In genomic region chr10:43646326-43646725, GRCm38 (mm10) we compare ENCODE assay signal across 29 mouse cellular contexts.
DNase-seq lines count a peak whose midpoint lies in the region; ATAC-seq and TF ChIP-seq lines count a peak whose summit lies in the region.
"Had no signal": no experiment of that assay in that cellular context is flagged by ENCODE, and none has a peak within 500 bp of the region (broad histone marks: within the 10 kb centered on the region; RNA-seq: fewer than 3 reads in every experiment).

No protein-coding gene starts in this region.

- H3K36me3 ChIP-seq in liver, embryonic 12.5 days, result no peaks in the 10 kb centered on the region
- no peaks in the 10 kb centered on the region for H3K36me3 ChIP-seq in liver, postnatal 0 days (replicated peaks; ENCODE audit: insufficient read depth, low read length)
- H3K36me3 ChIP-seq in hindbrain, embryonic 13.5 days, result no peaks in the 10 kb centered on the region
- H3K36me3 ChIP-seq: heart, embryonic 10.5 days; limb, embryonic 12.5 days; midbrain, embryonic 10.5 days; midbrain, embryonic 15.5 days had no signal

- no peak overlapping the region for H3K4me3 ChIP-seq in liver, embryonic 12.5 days
- no peak overlapping the region for H3K4me3 ChIP-seq in liver, postnatal 0 days (ENCODE audit: low read depth, low read length)
- no peak overlapping the region for H3K4me3 ChIP-seq in hindbrain, embryonic 13.5 days
- H3K4me3 ChIP-seq: forebrain, embryonic 13.5 days; heart, embryonic 10.5 days; limb, embryonic 12.5 days; midbrain, embryonic 10.5 days; midbrain, embryonic 15.5 days had no signal

- WGBS in liver, embryonic 12.5 days (ENCODE audit: insufficient replicate concordance), result 26% methylated on average over 4 of the region's 4 CpGs
- 42% methylated on average over 4 of the region's 4 CpGs for WGBS in liver, postnatal 0 days (ENCODE audit: insufficient replicate concordance)
- WGBS in hindbrain, embryonic 13.5 days, result 55% methylated on average over 4 of the region's 4 CpGs

- no peak for DNase-seq in liver, postnatal 0 days
- DNase-seq in lung, postnatal 14 days, result no peak
- no peak for DNase-seq in left cerebral cortex, adult 8-10 months (ENCODE audit: low spot score in 2 of 2)
- DNase-seq: adrenal gland, postnatal 25 days; cerebellum, adult 11-12 months; cerebellum, postnatal 10 days; gastrocnemius, postnatal 14 days; heart, postnatal 36 days; kidney, adult 11 months; kidney, postnatal 14 days; layer of hippocampus, adult 9-11 months; lung, adult 18-20 months; right cerebral cortex, adult 18-20 months; right cerebral cortex, postnatal 4 days; thymus, adult 2 months; thymus, postnatal 4 days had no signal

- peak; percentile 50; the same call in 1 of the 2 replicates for ATAC-seq in common myeloid progenitor, adult 5-6 weeks (replicated peaks; ENCODE audit: low read depth, poor library complexity, severe bottlenecking)
- ATAC-seq in liver, embryonic 12.5 days, result peak; percentile 82
- peak; percentile 74 for ATAC-seq in liver, postnatal 0 days
- ATAC-seq in CD4-positive, CD25-positive, alpha-beta regulatory T cell, adult 4 months, result no peak
- ATAC-seq in hindbrain, embryonic 13.5 days (ENCODE audit: low FRiP score), result no peak
- ATAC-seq: forebrain, embryonic 13.5 days; lung, postnatal 0 days; midbrain, embryonic 15.5 days had no signal

- peak; percentile 78 for TF ChIP-seq EP300 in liver, postnatal 0 days (IDR thresholded peaks at IDR 0.05; ENCODE audit: low read depth)

- H3K9me3 ChIP-seq in liver, embryonic 12.5 days (replicated peaks), result no peaks in the 10 kb centered on the region
- no peaks in the 10 kb centered on the region for H3K9me3 ChIP-seq in liver, postnatal 0 days (ENCODE audit: low read length)
- H3K9me3 ChIP-seq in hindbrain, embryonic 13.5 days, result no peaks in the 10 kb centered on the region
- H3K9me3 ChIP-seq: forebrain, embryonic 13.5 days; heart, embryonic 10.5 days; limb, embryonic 12.5 days; midbrain, embryonic 10.5 days; midbrain, embryonic 15.5 days had no signal

- no peak for TF ChIP-seq CTCF in liver, postnatal 0 days (IDR thresholded peaks at IDR 0.05; ENCODE audit: low read depth)

- H3K4me1 ChIP-seq in liver, embryonic 12.5 days, result peaks cover 73% of the 10 kb centered on the region
- peaks cover 17% of the 10 kb centered on the region for H3K4me1 ChIP-seq in liver, postnatal 0 days (ENCODE audit: insufficient read depth)
- no peaks in the 10 kb centered on the region for H3K4me1 ChIP-seq in hindbrain, embryonic 13.5 days (replicated peaks)
- H3K4me1 ChIP-seq: midbrain, embryonic 15.5 days had no signal

- H3K27me3 ChIP-seq in liver, embryonic 12.5 days (replicated peaks), result no peaks in the 10 kb centered on the region
- no peaks in the 10 kb centered on the region for H3K27me3 ChIP-seq in liver, postnatal 0 days (ENCODE audit: insufficient read depth, low read length)
- no peaks in the 10 kb centered on the region for H3K27me3 ChIP-seq in hindbrain, embryonic 13.5 days
- H3K27me3 ChIP-seq: CH12.LX; forebrain, embryonic 13.5 days; limb, embryonic 12.5 days; midbrain, embryonic 15.5 days had no signal

- H3K4me2 ChIP-seq in liver, embryonic 12.5 days, result peak overlapping the region; percentile 3; the same call in 1 of the 2 replicates
- no peak overlapping the region for H3K4me2 ChIP-seq in liver, postnatal 0 days (ENCODE audit: low read depth, low read length)
- no peak overlapping the region for H3K4me2 ChIP-seq in hindbrain, embryonic 13.5 days
- H3K4me2 ChIP-seq: forebrain, embryonic 13.5 days; hindbrain, embryonic 14.5 days; limb, embryonic 12.5 days; midbrain, embryonic 15.5 days had no signal

- peak overlapping the region; percentile 78 for H3K27ac ChIP-seq in liver, embryonic 12.5 days
- H3K27ac ChIP-seq in liver, postnatal 0 days (ENCODE audit: low read depth), result peak overlapping the region; percentile 37; the same call in 1 of the 2 replicates
- H3K27ac ChIP-seq in hindbrain, embryonic 13.5 days, result no peak overlapping the region
- H3K27ac ChIP-seq: forebrain, embryonic 13.5 days; heart, embryonic 10.5 days; hindbrain, embryonic 14.5 days; limb, embryonic 12.5 days; macrophage; midbrain, embryonic 10.5 days; midbrain, embryonic 15.5 days had no signal

- H3K9ac ChIP-seq in liver, embryonic 12.5 days, result peak overlapping the region; percentile 19; the same call in 1 of the 2 replicates
- H3K9ac ChIP-seq in liver, postnatal 0 days (replicated peaks), result no peak overlapping the region
- H3K9ac ChIP-seq in hindbrain, embryonic 13.5 days, result no peak overlapping the region
- H3K9ac ChIP-seq: forebrain, embryonic 13.5 days; hindbrain, embryonic 14.5 days; limb, embryonic 12.5 days; midbrain, embryonic 15.5 days had no signal

Comparison
In these comparisons a context has a peak if more than half of its experiments do, and no peak if none do; other contexts are left out.
1. ATAC-seq: peak in common myeloid progenitor, adult 5-6 weeks (single experiment), liver, embryonic 12.5 days (single experiment) and liver, postnatal 0 days (single experiment); none in CD4-positive, CD25-positive, alpha-beta regulatory T cell, adult 4 months (single experiment) and hindbrain, embryonic 13.5 days (single experiment).